Mouse (Mus musculus): Measurements from ENCODE around the gene Sh3bgrl3. TPM values are rescaled to one million over a fixed set of nuclear protein-coding genes. Genes with fewer than 3 reads are reported as not detected.
"Not testable (repeated sequence)": the region's sequence is repeated elsewhere in the genome, so short reads cannot be mapped to it uniquely, and the experiment has no call there.

Sh3bgrl3 gene
- total RNA-seq (2021), result 100 to 1,000 TPM in 1 of 2 experiments, 10 to 100 TPM in 1; 99.6 to 109 TPM
- polyA plus RNA-seq (2012; rRNA removed), result 380 and 502 TPM in 2 replicates
- long read RNA-seq, transcript Sh3bgrl3-201 (3 exons, 743 nt), result major isoform, 89 of 96 reads
- long read RNA-seq, partial matches to known transcripts, result 0 of 96 reads
- long read RNA-seq, other reads (novel, unspliced or antisense), result 3 of 96 reads

GRCm38 (mm10) chr4:134128221-134128982, at the start of gene Sh3bgrl3:
Gene Sh3bgrl3 (minus strand): TSS chr4:134128789.
- peak; percentile 93 for DNase-seq

GRCm38 (mm10) chr4:134172391-134172790, 43.8 kb upstream of the Sh3bgrl3 start:
- DNase-seq, result no peak

GRCm38 (mm10) chr4:134166906-134167305, 38.3 kb upstream of the Sh3bgrl3 start:
- DNase-seq, result no peak

- no peak for DNase-seq
Measured at GRCm38 (mm10) chr4:134165548-134166465, 37.2 kb upstream of the Sh3bgrl3 start.

GRCm38 (mm10) chr4:134165024-134165423, 36.4 kb upstream of the Sh3bgrl3 start:
- DNase-seq, result peak; percentile 22

GRCm38 (mm10) chr4:134164591-134164990, 36.0 kb upstream of the Sh3bgrl3 start:
- DNase-seq, result no peak

GRCm38 (mm10) chr4:134160071-134160470, 31.5 kb upstream of the Sh3bgrl3 start:
- DNase-seq, result peak; percentile 73

- DNase-seq, result no peak
Measured at GRCm38 (mm10) chr4:134158774-134159173, 30.2 kb upstream of the Sh3bgrl3 start.

GRCm38 (mm10) chr4:134157558-134157957, 29.0 kb upstream of the Sh3bgrl3 start:
- DNase-seq, result no peak

GRCm38 (mm10) chr4:134156744-134157143, 28.2 kb upstream of the Sh3bgrl3 start:
- peak; percentile 56 for DNase-seq

- DNase-seq, result no peak
Measured at GRCm38 (mm10) chr4:134155961-134156465, 27.4 kb upstream of the Sh3bgrl3 start.

- no peak for DNase-seq
Measured at GRCm38 (mm10) chr4:134155531-134155930, 26.9 kb upstream of the Sh3bgrl3 start.

GRCm38 (mm10) chr4:134154354-134154753, 25.8 kb upstream of the Sh3bgrl3 start:
- peak; percentile 64 for DNase-seq

- no peak for DNase-seq
Measured at GRCm38 (mm10) chr4:134153656-134154055, 25.1 kb upstream of the Sh3bgrl3 start.

- DNase-seq, result no peak
Measured at GRCm38 (mm10) chr4:134152112-134152511, 23.5 kb upstream of the Sh3bgrl3 start.

- no peak for DNase-seq
Measured at GRCm38 (mm10) chr4:134149389-134149788, 20.8 kb upstream of the Sh3bgrl3 start.

GRCm38 (mm10) chr4:134144297-134144696, 15.7 kb upstream of the Sh3bgrl3 start:
- DNase-seq, result not testable (repeated sequence)

GRCm38 (mm10) chr4:134138857-134139256, 10.3 kb upstream of the Sh3bgrl3 start:
- DNase-seq, result no peak

- no peak for DNase-seq
Measured at GRCm38 (mm10) chr4:134136280-134136926, 7.8 kb upstream of the Sh3bgrl3 start.

- no peak for DNase-seq
Measured at GRCm38 (mm10) chr4:134132519-134133095, 4.0 kb upstream of the Sh3bgrl3 start.

GRCm38 (mm10) chr4:134132117-134132516, 3.5 kb upstream of the Sh3bgrl3 start:
- DNase-seq, result no peak

Measured in adrenal gland, adult 2 months (tissue).